Mouse (Mus musculus) lung, adult 2 months (tissue): ENCODE data around the gene Rps15. TPM values are rescaled to one million over a fixed set of nuclear protein-coding genes. Genes with fewer than 3 reads are reported as not detected.

Experiments used
- DNase-seq: peaks from one replicate; pipeline ENCODE4 v3.0.0; 2022
- H3K4me1 ChIP-seq: fragments of 200-500 bp; 2 replicates; pipeline ENCODE4 v1.6.1; 2011; ENCODE audit warnings: low read length; ENCODE audit not compliant: control insufficient read depth, insufficient read depth
- H3K4me3 ChIP-seq: fragments of 200-500 bp; replicated peaks from 2 replicates; pipeline ENCODE3; 2011; ENCODE audit warnings: low read depth, mild to moderate bottlenecking, control low read depth, low read length; ENCODE audit errors: extremely low read depth
- CTCF ChIP-seq: fragments of 200-500 bp; IDR thresholded peaks from 2 replicates; pipeline ENCODE4 v1.5.1; 2011; ENCODE audit warnings: mild to moderate bottlenecking, low read length, control low read depth; ENCODE audit not compliant: insufficient read depth
- POLR2A ChIP-seq: fragments of 200-500 bp; IDR thresholded peaks from 2 replicates; pipeline ENCODE4 v1.6.1; 2011; ENCODE audit warnings: low read depth, mild to moderate bottlenecking, control low read depth, low read length, borderline replicate concordance; ENCODE audit errors: extremely low read depth
- WGBS: fragments of 180-500 bp; shearing (Covaris S2); methylation state at CpG from one replicate; pipeline ENCODE4 v1.1.7; 2018; 5-methylcytosine and 5-hydroxymethylcytosine counted together
- polyA plus RNA-seq: library from polyadenylated mRNA; depleted of rRNA; stranded (reverse); fragments of >200 nt; gene quantifications from 2 replicates; pipeline ENCODE4 v1.2.3, GENCODE M21; 2012

Gene Rps15
- polyA plus RNA-seq, 1 experiment = 1,318 TPM

GRCm38 (mm10) chr10:80311560-80311959 lies 19.3 kb downstream of the Rps15 start:
- H3K4me1 ChIP-seq = no peaks in the 10 kb centered on the region

GRCm38 (mm10) chr10:80312586-80313504 lies 20.6 kb downstream of the Rps15 start:
- 70% methylated on average over 54 of the region's 54 CpGs for WGBS
- no peaks in the 10 kb centered on the region for H3K4me1 ChIP-seq
- H3K4me3 ChIP-seq = no peak overlapping the region
- TF ChIP-seq POLR2A = no peak
- TF ChIP-seq CTCF = no peak
- DNase-seq = no peak

More at GRCm38 (mm10) chr10:80311560-80311959, 19.3 kb downstream of the Rps15 start:
- 82% methylated on average over 16 of the region's 16 CpGs for whole genome bisulfite sequencing
- no peak overlapping the region for H3K4me3 ChIP-seq
- no peak for TF ChIP-seq CTCF
- TF ChIP-seq POLR2A = no peak
- DNase-seq = no peak

- Histone ChIP-seq H3K4me3 (no peak overlapping the region), H3K4me1 (no peaks in the 10 kb centered on the region)
- 30% methylated on average over 20 of the region's 20 CpGs for WGBS
- DNase-seq = no peak
- TF ChIP-seq CTCF (no peak), POLR2A (no peak)
These were observed 21.5 kb downstream of the Rps15 start for GRCm38 (mm10) chr10:80313627-80314201.

- TF ChIP-seq POLR2A (no peak), CTCF (no peak)
- no peak overlapping the region for H3K4me3 ChIP-seq
These were observed 22.3 kb downstream of the Rps15 start for GRCm38 (mm10) chr10:80314494-80315001.

GRCm38 (mm10) chr10:80315315-80315714 lies 23.1 kb downstream of the Rps15 start:
- no peak for DNase-seq
- Histone ChIP-seq H3K4me1 (peaks cover 4% of the 10 kb centered on the region), H3K4me3 (no peak overlapping the region)
- TF ChIP-seq CTCF (no peak), POLR2A (no peak)
- 47% methylated on average over 27 of the region's 27 CpGs for WGBS

More at GRCm38 (mm10) chr10:80314494-80315001, 22.3 kb downstream of the Rps15 start:
- DNase-seq = no peak
- peaks cover 3% of the 10 kb centered on the region for H3K4me1 ChIP-seq
- 51% methylated on average over 16 of the region's 16 CpGs for WGBS

- TF ChIP-seq POLR2A (no peak), CTCF (no peak)
- H3K4me1 ChIP-seq = peaks cover 7% of the 10 kb centered on the region
- 31% methylated on average over 11 of the region's 11 CpGs for WGBS
- no peak for DNase-seq
- no peak overlapping the region for H3K4me3 ChIP-seq
These were observed 24.1 kb downstream of the Rps15 start for GRCm38 (mm10) chr10:80316359-80316781.

- no peak for TF ChIP-seq POLR2A
- whole genome bisulfite sequencing = 47% methylated on average over 10 of the region's 10 CpGs
- DNase-seq = no peak
- H3K4me1 ChIP-seq = peaks cover 7% of the 10 kb centered on the region
- H3K4me3 ChIP-seq = no peak overlapping the region
These were observed 24.8 kb downstream of the Rps15 start for GRCm38 (mm10) chr10:80317011-80317410.

- peak within 1 kb of the TSS; percentile 96 for H3K4me3 ChIP-seq
- DNase-seq = peak; percentile 93
- peaks cover 10% of the 10 kb centered on the region for H3K4me1 ChIP-seq
- WGBS = under 1% methylated on average over 34 of the region's 34 CpGs
- no peak for TF ChIP-seq CTCF
- TF ChIP-seq POLR2A = peak; percentile 84
These were observed 28.1 kb downstream of the Rps15 start, which contains the start of gene 2310011J03Rik for GRCm38 (mm10) chr10:80320340-80320760. TSS of gene 2310011J03Rik (minus strand) at chr10:80320537.

- Histone ChIP-seq H3K4me1 (peaks cover 10% of the 10 kb centered on the region), H3K4me3 (no peak overlapping the region)
- TF ChIP-seq CTCF (no peak), POLR2A (no peak)
- DNase-seq = no peak
- WGBS = 70% methylated on average over 6 of the region's 6 CpGs
These were observed 28.9 kb downstream of the Rps15 start for GRCm38 (mm10) chr10:80321014-80321669.
